Mouse (Mus musculus) liver, adult 2 months (tissue): ENCODE measurements around the gene Trappc6b. TPM values are rescaled to one million over a fixed set of nuclear protein-coding genes. Genes with fewer than 3 reads are reported as not detected.

Experiments
- DNase-seq: peaks from one replicate; pipeline ENCODE4 v3.0.0-alpha.2; 2011; ENCODE audit warnings: low read depth, low spot score; ENCODE audit errors: extremely low read depth
- H3K27ac ChIP-seq: fragments of 200-500 bp; replicated peaks from 2 replicates; pipeline ENCODE4 v1.5.1; 2012; ENCODE audit warnings: low read depth, mild to moderate bottlenecking, control low read depth, inconsistent platforms, low read length; ENCODE audit not compliant: insufficient read depth
- H3K27me3 ChIP-seq: fragments of 200-500 bp; 2 replicates; pipeline ENCODE4 v1.6.1; 2012; ENCODE audit warnings: mild to moderate bottlenecking, moderate library complexity, low read length, inconsistent platforms; ENCODE audit not compliant: control insufficient read depth, insufficient read depth
- H3K36me3 ChIP-seq: fragments of 200-500 bp; 2 replicates; pipeline ENCODE4 v1.6.1; 2012; ENCODE audit warnings: low read length, inconsistent platforms; ENCODE audit not compliant: control insufficient read depth, insufficient read depth
- H3K4me1 ChIP-seq: fragments of 200-500 bp; 2 replicates; pipeline ENCODE4 v1.6.1; 2011; ENCODE audit warnings: low read length; ENCODE audit not compliant: control insufficient read depth, insufficient read depth
- H3K4me3 ChIP-seq: fragments of 200-500 bp; 2 replicates; pipeline ENCODE4 v1.5.1; 2011; ENCODE audit warnings: low read depth, mild to moderate bottlenecking, control low read depth, low read length, moderate library complexity; ENCODE audit not compliant: insufficient read depth
- H3K79me2 ChIP-seq: fragments of 200-500 bp; 2 replicates; pipeline ENCODE4 v1.6.1; 2012; ENCODE audit warnings: inconsistent platforms, mild to moderate bottlenecking, low read length, moderate library complexity; ENCODE audit not compliant: control insufficient read depth, insufficient read depth
- H3K9ac ChIP-seq: fragments of 200-500 bp; 2 replicates; pipeline ENCODE4 v1.6.1; 2012; ENCODE audit warnings: low read depth, mild to moderate bottlenecking, control low read depth, inconsistent platforms, low read length
- CTCF ChIP-seq: fragments of 200-500 bp; IDR thresholded peaks from 2 replicates; pipeline ENCODE4 v1.5.1; 2011; ENCODE audit warnings: low read depth, low read length, control low read depth
- POLR2A ChIP-seq: fragments of 200-500 bp; IDR thresholded peaks from 2 replicates; pipeline ENCODE4 v1.6.1; 2011; ENCODE audit warnings: low read length, control low read depth; ENCODE audit not compliant: insufficient read depth; ENCODE audit errors: extremely low read depth
- WGBS: fragments of 180-500 bp; shearing (Covaris S2); methylation state at CpG from one replicate; pipeline ENCODE4 v1.1.7; 2018; 5-methylcytosine and 5-hydroxymethylcytosine counted together
- polyA plus RNA-seq: library from polyadenylated mRNA; depleted of rRNA; stranded (reverse); fragments of >200 nt; gene quantifications from 2 replicates; pipeline ENCODE4 v1.2.3, GENCODE M21; 2012
- total RNA-seq: library from RNA; depleted of rRNA; stranded (reverse); fragments of >200 nt; gene quantifications from 2 replicates; pipeline ENCODE4 v1.2.3, GENCODE M21; 2014

The Trappc6b gene
- total and polyA plus RNA-seq, 2 experiments: 37.6 to 63.9 TPM

GRCm38 (mm10) chr12:59017970-59018369 lies 43.3 kb downstream of the Trappc6b start:
- WGBS: 26% methylated on average over 8 of the region's 8 CpGs
- peaks cover 6% of the 10 kb centered on the region for H3K4me1 ChIP-seq
- peaks cover 24% of the 10 kb centered on the region for H3K36me3 ChIP-seq
- no peak overlapping the region for H3K4me3 ChIP-seq
- H3K9ac ChIP-seq: no peak overlapping the region
- no peaks in the 10 kb centered on the region for H3K27me3 ChIP-seq
- no peaks in the 10 kb centered on the region; the same call in 1 of the 2 replicates for H3K79me2 ChIP-seq
- H3K27ac ChIP-seq: peak overlapping the region; percentile 73
- TF ChIP-seq POLR2A: no peak
- no peak for TF ChIP-seq CTCF
- peak; percentile 97 for DNase-seq

- H3K27me3 ChIP-seq: no peaks in the 10 kb centered on the region
- peak within 1 kb of the TSS; percentile 73 for H3K27ac ChIP-seq
- peak within 1 kb of the TSS; percentile 78 for H3K4me3 ChIP-seq
- no peaks in the 10 kb centered on the region; the same call in 1 of the 2 replicates for H3K36me3 ChIP-seq
- peaks cover 15% of the 10 kb centered on the region; the same call in 1 of the 2 replicates for H3K79me2 ChIP-seq
- TF ChIP-seq CTCF: 0 out of 2 replicates have a peak, but pooled peaks have one; percentile 6
- TF ChIP-seq POLR2A: peak; percentile 88
- peak; percentile 85 for DNase-seq
- peaks cover 15% of the 10 kb centered on the region for H3K4me1 ChIP-seq
- peak within 1 kb of the TSS; percentile 79 for H3K9ac ChIP-seq
- under 1% methylated on average over 28 of the region's 28 CpGs for WGBS
These were observed 48.0 kb downstream of the Trappc6b start, which contains the start of gene Gemin2 for GRCm38 (mm10) chr12:59013234-59013633. TSS of gene Gemin2 (plus strand) at chr12:59013393.

GRCm38 (mm10) chr12:59012710-59013091 lies 48.6 kb downstream of the Trappc6b start:
- Histone ChIP-seq H3K27me3 (no peaks in the 10 kb centered on the region), H3K79me2 (peaks cover 18% of the 10 kb centered on the region; the same call in 1 of the 2 replicates), H3K4me3 (peak overlapping the region; percentile 78), H3K9ac (peak overlapping the region; percentile 64), H3K27ac (peak overlapping the region; percentile 54), H3K36me3 (no peaks in the 10 kb centered on the region; the same call in 1 of the 2 replicates), H3K4me1 (peaks cover 15% of the 10 kb centered on the region)
- TF ChIP-seq CTCF (no peak), POLR2A (no peak)
- DNase-seq: no peak
- under 1% methylated on average over 7 of the region's 7 CpGs for WGBS

GRCm38 (mm10) chr12:59011844-59012709 lies 49.2 kb downstream of the Trappc6b start, which contains the start of gene Sec23a:
TSS of gene Sec23a (minus strand) at chr12:59012017.
- DNase-seq: peak; percentile 87
- no peaks in the 10 kb centered on the region for H3K27me3 ChIP-seq
- H3K4me3 ChIP-seq: peak within 1 kb of the TSS; percentile 78
- peak within 1 kb of the TSS; percentile 89 for H3K9ac ChIP-seq
- peak within 1 kb of the TSS; percentile 90 for H3K27ac ChIP-seq
- peaks cover 2% of the 10 kb centered on the region for H3K36me3 ChIP-seq
- under 1% methylated on average over 48 of the region's 48 CpGs for WGBS
- peaks cover 13% of the 10 kb centered on the region for H3K4me1 ChIP-seq
- TF ChIP-seq POLR2A (peak; percentile 92), CTCF (no peak)
- peaks cover 18% of the 10 kb centered on the region; the same call in 1 of the 2 replicates for H3K79me2 ChIP-seq

GRCm38 (mm10) chr12:59011275-59011843 lies 49.9 kb downstream of the Trappc6b start:
- peaks cover 18% of the 10 kb centered on the region; the same call in 1 of the 2 replicates for H3K79me2 ChIP-seq
- TF ChIP-seq POLR2A (0 out of 2 replicates have a peak, but pooled peaks have one; percentile 25), CTCF (no peak)
- peak; percentile 78 for DNase-seq
- under 1% methylated on average over 25 of the region's 25 CpGs for WGBS
- no peaks in the 10 kb centered on the region for H3K27me3 ChIP-seq
- H3K36me3 ChIP-seq: peaks cover 7% of the 10 kb centered on the region
- peak overlapping the region; percentile 66 for H3K4me3 ChIP-seq
- peak overlapping the region; percentile 89 for H3K9ac ChIP-seq
- peaks cover 13% of the 10 kb centered on the region for H3K4me1 ChIP-seq
- H3K27ac ChIP-seq: peak overlapping the region; percentile 90
